Mouse (Mus musculus) left cerebral cortex, postnatal 25 days (tissue): ENCODE data around the gene 4930558K02Rik. TPM values are rescaled to one million over a fixed set of nuclear protein-coding genes. Genes with fewer than 3 reads are reported as not detected.

ENCODE experiments used
- DNase-seq, 2 experiments: peaks; one replicate each; pipeline ENCODE4 v3.0.0; 2022; ENCODE audit warnings: low spot score in 2 of 2, mixed read lengths in 1 of 2
- intact Hi-C: fragments of 180-260 bp; cut with DNase I; formaldehyde crosslinking; loops from one replicate; pipeline ENCODE4 v1.15.1; 2025
- total RNA-seq, 2 experiments: library from RNA; stranded (reverse); gene quantifications; 2 replicates each; pipeline ENCODE4 v1.2.3; 2021

Gene 4930558K02Rik
- total RNA-seq, 2 experiments from 2014 or later = not detected

- intact Hi-C loops = no loop called here
- no peak for DNase-seq
Observed at GRCm38 (mm10) chr1:161999338-161999737, 19.9 kb upstream of the 4930558K02Rik start.

DNA sequence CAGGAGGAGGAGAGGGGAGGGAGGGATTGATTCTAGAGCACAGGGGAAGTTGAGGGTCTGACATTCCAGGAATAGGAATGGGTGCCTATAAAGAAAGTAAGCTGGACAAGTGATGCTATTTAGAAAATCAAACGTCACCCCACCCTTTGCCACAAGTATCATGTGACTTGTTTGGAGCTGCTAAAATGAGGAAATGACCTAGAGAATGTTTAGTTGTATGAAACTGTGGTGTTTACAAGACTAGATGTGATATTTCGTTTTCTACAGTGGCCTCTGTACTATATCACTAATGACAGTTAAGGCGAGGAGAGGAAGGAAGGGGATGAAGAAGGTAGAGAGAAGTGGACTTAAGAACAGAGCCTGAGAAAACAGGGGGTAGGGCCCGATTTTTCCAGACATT, 19.3 kb upstream of the 4930558K02Rik start:
- DNase-seq = no peak
- intact Hi-C loops = no loop called here

DNA sequence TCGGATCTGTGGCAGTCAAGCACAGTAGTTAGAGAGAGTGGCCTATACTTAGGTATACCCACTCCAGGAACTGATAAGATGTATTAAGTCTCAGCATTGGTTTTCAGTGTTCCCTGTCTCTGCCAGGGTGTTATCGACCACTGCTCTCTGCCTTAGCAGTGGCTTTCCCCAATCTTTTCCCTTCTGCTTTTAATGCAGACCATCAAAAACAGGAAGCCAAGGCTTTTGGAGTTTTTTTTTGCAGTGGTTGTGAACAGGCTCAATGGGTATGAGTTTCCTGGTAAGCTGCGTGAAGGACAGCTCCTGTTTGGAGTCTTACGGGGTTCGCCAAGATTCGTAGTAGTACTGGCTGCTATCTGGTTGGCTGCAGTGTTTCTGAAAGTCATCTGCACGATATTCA, 13.0 kb upstream of the 4930558K02Rik start:
- intact Hi-C loops = no loop called here
- DNase-seq = no peak

DNA sequence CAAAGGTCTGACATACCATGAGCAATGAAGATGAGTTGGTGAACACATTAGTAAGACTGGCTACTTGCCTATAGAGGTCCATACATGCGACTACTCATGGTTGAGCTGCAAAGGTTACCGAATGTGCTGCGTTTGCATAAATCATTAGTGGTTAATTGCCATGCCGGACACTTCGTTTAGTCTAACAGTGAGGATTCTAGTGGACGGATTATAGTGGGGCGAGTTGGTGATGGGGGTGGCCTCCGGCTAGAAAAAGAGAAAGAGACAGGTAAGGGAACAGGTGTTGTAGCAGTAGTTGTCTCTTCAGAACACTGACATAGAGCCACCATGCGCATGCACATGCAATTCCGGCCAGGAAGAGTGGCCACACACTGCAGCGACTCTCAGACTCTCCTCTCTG, 12.4 kb upstream of the 4930558K02Rik start:
- intact Hi-C loops = no loop called here
- no peak for DNase-seq

DNA sequence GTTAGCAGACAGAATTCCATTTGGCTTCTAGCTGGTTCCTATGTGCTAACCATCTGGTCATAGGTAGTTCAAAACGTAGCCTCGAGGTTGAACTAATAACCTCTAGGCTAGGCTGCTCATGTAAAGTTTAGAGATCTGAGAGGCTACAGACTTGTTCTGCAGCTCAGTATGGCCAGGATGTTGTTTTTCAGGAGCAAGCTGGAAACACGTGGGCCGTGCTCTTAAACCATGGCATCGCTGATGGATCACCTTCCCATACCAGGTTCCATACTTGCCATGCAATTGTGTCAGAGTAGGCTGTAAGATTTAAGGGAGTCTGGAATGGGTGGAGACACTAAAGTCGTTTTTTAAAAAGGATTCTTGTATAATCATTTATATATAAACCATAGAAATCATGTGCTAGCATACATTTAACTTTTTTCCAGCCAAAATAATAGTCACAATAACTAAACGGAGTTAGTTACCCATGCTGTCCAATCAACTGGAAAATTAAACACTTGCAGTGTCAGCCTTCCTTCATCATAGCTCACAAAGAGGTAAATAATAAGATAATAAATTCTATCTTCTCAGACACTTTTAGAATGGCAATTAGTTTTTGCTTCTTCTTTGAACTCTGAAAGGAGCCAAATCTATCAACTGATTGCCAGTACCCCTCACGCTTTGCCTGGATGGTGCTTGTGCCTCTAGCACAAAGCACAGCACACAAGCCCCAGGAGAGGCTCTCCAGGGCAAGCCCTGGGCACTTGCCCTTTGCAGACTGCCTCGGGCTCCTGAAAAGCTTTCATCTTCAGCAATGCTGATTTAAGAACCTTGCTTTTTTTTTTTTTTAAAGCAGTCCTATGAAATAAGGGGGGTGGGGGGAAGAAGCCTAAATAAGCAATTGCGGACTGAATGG, 11.5 kb upstream of the 4930558K02Rik start:
- no peak for DNase-seq
- intact Hi-C loops = no loop called here

DNA sequence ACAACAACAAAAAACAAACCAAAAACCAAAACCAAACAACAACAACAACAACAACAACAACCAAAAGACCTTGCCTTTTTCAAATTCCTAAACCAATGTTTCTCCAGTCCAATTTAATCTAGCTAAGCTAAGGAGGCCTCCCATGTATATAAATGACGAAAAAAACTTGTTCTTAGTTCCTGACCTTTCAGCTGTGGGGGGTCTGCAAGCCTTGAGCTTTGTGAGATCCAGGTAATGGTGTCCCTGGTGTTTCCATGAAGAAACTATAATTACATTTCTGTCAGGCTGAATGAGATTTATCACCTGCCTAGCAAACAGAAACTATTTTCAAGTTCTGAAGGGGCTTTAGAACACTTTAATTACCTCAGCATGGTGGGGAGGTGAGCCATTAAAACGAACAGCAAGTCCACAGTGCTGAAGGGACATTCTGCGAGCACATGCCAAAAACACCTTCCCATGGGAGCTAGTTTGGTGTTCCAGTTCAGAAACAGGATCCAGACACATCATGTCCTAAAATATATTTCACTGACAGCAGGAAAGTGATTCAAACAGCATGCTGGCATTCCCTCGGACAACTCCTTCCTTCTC, 4.6 kb upstream of the 4930558K02Rik start:
- DNase-seq = no peak
- intact Hi-C loops = no loop called here

DNA sequence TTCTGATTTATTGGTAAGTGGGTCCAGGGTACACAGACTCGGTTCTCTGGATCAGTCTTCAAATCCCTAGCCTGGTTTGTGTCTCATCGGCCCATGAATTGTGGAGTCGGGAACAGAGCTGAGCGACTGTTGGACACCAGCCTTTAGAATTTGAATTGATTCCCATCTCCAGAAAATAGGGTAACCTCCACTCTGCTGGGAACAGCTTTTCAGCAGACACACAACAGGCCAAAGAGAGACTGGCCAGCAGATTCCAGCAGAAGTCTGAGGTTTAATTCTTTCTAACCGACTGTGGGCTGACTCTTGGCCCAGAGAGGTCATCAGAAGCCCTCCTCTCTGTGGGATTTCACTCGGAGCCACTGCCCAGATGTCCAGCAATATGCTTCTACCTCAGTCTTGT, 4.0 kb upstream of the 4930558K02Rik start:
- no peak for DNase-seq
- intact Hi-C loops = no loop called here

DNA sequence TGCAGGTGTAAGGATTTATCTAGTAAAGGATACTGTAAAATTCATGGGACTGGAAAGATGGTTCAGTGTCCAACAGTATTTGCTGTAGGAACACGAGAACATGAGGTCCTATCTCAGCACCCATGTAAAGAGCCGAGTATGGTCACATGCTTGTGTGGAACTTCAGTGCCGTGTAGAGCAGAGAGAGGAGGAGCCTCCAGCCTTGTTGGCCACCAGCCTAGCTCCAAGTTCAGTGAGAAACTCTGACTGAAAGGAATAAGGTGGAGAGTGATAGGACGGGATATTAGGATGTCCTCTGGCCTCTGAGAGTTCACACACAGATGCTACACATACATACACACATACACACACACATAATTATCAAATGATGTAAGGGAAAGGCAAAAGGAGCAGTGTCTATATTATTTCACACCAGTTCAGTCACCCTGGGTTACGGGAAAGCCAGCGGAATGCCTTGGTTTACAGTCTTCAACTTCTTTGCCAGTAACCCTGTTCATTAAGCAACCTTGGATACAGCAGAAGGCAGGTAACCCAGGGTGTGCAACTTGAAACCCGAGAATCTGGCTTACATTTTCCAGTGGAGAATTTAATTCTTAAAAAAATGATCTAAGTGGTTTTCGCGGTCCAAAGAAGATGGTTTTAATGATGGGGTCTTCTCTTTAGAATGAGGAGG, 1.3 kb upstream of the 4930558K02Rik start:
- intact Hi-C loops = no loop called here
- DNase-seq = no peak

DNA sequence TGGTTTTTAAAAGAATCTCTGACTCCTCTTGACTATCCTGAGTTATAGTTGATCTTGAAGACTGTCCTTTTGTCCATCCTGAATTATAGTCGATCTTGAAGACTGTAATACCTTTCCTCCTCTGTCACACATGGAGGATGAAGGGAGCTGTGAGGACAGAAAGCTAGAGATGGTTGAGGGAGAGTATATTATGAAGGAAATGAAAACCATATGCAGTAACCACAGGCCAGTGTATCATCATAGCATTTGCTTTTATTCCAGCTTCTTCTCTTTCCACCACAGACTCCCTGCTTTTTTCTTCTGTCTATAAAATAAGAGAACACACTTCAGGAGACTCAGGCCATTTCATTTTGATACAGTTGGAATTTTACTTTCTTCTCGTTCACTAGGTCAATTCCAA, 610 bp upstream of the 4930558K02Rik start:
- intact Hi-C loops = no loop called here
- DNase-seq = no peak

DNA sequence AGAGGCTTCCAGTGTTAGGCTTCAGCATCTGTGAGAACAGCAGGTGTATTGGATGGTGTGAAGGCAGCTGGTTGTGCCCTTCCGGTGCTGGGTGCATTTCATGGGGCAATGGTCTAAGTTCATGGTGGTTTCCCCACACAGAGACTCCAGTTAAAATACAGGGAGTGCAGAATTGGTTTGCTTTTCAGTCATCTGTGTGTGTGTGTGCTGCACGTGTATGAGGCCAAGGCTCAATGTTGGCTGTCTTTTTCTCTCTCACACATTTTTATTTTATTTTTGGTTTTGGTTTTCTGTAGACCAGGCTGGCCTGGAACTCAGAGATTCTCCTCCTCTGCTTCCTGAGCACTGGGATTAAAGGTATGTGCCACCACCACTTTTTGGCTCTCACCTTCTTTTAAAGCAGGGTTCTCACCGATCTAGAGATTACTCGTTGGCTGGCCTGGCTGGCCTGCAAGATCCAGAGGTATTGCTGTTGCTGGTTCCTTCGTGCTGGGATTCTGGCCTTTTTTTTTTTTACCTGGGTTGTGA, 1.2 kb downstream of the 4930558K02Rik start:
- intact Hi-C loops = loop anchor here (10.0 kb wide), 1 partner anchor 557 kb away; no protein-coding TSS in a partner anchor

DNA sequence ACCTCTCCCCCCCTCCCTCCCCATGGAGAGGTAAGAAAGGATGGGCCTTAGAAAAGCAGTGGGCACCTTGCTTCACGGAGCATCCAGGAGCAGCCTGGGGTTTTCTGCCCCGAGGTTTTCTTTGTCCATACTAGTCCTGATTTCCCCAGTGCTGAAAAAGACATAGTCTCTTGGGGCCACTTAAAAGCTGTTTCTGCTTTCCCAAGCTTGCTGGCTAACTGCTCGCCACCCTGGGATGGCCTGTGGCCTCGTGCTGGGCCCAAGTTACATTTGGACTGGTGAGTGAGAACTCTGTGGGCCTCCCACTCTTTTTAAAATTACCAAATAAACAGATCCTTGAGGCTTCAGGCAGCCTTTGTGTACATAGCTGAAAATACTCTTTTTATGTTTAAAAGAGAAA, 2.1 kb downstream of the 4930558K02Rik start:
- DNase-seq = no peak
- intact Hi-C loops = loop anchor here (2.0 to 10.0 kb wide), 2 partner anchors 335 to 557 kb away; no protein-coding TSS in a partner anchor

More for the DNA sequence above, 1.2 kb downstream of the 4930558K02Rik start:
- DNase-seq = no peak

DNA sequence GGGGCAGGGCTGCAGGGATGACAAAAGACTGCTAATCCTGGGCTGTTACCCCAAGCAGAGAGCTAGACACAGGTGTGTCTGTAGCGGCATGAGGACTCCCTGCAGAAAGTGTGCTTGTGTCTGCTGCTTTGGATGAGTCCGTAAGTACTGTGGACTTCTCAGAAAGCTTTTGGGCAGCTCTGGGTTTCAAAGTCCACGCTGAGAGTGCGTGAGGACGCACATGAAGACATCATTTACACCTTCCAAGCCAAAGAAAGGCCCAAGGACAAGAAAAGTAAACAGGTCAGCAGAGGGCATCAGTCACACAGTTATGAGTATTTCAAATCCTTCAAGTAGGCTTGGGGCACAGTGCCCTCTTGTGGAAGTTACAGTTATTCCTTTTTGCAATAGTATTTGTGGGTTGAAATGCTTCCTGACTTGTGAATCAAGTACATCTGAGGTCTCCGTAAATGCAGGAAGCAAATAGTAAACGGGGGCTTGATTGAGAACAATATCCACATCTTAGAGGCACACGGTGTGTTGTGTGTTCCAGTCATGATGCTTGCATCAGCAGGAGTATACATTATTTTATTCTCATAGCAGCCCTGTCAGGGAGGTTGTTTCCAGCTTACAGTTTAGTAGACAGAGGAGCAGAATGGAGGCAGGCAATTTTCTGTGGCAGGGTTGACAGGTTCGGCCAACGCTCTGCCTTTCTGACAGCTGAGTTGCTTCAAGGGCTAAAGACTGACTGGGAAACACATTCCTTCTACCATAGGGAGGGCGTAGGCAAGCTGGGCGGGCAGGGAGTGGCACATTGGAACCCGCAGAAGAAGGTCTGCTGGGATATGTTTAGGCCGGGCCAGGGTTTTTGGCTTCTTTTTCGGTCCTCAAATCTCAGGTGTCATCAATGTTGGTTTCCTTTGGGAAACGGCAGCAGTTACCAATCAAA, 2.9 kb downstream of the 4930558K02Rik start:
- DNase-seq = peak; percentile 81 to 88
- intact Hi-C loops = loop anchor here (2.0 to 10.0 kb wide), 2 partner anchors 336 to 558 kb away; no protein-coding TSS in a partner anchor

DNA sequence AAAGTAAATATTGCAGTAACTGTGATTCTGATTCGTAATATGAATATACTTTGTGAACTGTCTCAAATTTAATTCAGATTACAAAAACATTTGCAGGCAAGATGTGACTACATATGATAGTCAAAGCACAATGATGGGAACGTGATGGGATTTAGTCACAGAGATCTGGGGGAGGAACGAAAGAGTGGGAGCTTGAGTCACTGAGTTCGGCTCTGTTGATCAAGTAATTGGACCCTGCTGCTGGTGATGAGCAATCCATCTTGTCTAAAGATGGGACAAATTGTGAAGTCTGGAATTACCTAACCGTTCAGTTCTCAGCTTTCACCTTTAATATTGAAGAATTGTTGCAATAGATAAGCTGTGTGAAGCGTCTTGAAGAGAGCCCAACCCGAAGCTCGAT, 7.2 kb downstream of the 4930558K02Rik start:
- intact Hi-C loops = loop anchor here (10.0 kb wide), 1 partner anchor 563 kb away; no protein-coding TSS in a partner anchor
- DNase-seq = peak in 1 of 2 experiments; percentile 23

DNA sequence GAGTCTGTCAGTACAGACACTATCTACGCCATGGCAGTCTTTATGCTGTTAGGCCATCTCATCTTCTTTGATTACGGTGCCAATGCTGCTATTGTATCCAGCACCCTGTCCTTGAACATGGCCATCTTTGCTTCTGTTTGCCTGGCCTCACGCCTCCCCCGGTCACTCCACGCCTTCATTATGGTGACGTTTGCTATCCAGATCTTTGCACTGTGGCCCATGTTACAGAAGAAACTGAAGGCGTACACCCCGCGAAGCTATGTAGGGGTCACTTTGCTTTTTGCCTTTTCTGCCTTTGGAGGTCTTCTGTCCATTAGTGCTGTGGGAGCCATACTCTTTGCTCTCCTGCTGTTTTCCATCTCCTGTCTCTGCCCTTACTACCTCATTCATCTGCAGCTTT, 8.6 kb downstream of the 4930558K02Rik start:
- DNase-seq = no peak
- intact Hi-C loops = loop anchor here (10.0 kb wide), 1 partner anchor 564 kb away; no protein-coding TSS in a partner anchor

DNA sequence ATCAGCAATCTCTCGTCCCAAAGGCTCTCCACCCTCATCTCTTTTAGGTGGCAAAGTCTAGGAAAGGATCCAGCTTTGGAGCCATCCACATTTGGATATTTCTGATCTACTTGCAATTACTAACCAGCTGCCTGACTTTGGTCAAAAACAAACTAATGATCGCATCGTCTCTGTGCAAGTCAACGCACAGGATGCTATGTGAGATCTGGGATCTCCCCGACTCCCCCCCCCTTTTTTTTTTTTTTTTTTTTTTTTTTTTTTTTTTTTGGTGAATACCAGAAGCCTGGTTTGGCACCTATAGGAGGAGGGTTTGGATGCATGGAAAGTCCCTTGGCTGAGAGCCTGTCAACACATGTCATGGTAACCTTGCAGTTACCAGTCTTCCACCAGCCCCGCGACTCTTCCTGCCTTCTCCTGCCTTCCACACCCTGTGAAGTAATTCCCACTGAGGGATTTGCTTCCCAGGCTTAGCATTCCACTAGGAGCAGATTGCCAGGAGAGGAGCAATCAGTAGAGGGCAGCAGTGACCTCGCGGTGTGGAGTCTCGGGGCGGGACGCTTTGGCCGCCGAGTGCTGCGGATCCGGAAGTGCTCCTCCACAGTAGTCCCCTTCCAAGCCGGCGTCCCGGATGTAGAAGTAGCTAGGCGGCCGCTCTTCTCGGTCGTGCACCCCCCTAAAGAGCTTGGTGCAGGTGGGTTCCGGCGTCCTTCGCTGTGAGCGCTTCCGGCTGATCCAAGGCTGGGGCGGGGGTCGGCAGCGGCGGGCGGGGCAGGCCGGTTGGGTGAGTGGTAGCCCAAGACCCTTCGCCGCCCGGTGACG, 10.6 kb downstream of the 4930558K02Rik start, which contains the start of gene Pigc:
Gene Pigc (plus strand): TSS at position 598 of the 819 bp plus-strand sequence.
- peak; percentile 94 to 97 for DNase-seq
- intact Hi-C loops = loop anchor here (2.0 to 5.0 kb wide), 2 partner anchors 92 to 836 kb away; partner anchors contain the start of genes Klhl20 and Suco

- no peak for DNase-seq
- intact Hi-C loops = loop anchor here (2.0 to 5.0 kb wide), 2 partner anchors 91 to 836 kb away; partner anchors contain the start of genes Klhl20 and Suco
Observed at GRCm38 (mm10) chr1:161967936-161968335, 11.5 kb downstream of the 4930558K02Rik start.

GRCm38 (mm10) chr1:161962465-161963377, 16.7 kb downstream of the 4930558K02Rik start:
- no peak for DNase-seq
- intact Hi-C loops = loop anchor here (2.0 kb wide), 1 partner anchor 214 kb away; no protein-coding TSS in a partner anchor
